Mouse (Mus musculus) sigmoid colon, adult 10 weeks (tissue): ENCODE data around the gene Znhit3. TPM values are rescaled to one million over a fixed set of nuclear protein-coding genes. Genes with fewer than 3 reads are reported as not detected.

Experiments used
- polyA plus RNA-seq: library from polyadenylated mRNA; stranded (reverse); fragments of 350-450 nt; fragmentation: Illumina TruSeq; extraction: RNeasy Lipid Tissue Mini Kit (QIAGEN cat#74804); gene quantifications from one replicate; pipeline ENCODE4 v1.2.3, GENCODE M21; 2014; ENCODE audit warnings: low read depth, low replicate concordance

Znhit3 gene
- 14.0 TPM for polyA plus RNA-seq

GRCm38 (mm10) chr11:84916053-84916702, at the start of gene Znhit3:
Znhit3 (minus strand) TSS chr11:84916366.

DNA sequence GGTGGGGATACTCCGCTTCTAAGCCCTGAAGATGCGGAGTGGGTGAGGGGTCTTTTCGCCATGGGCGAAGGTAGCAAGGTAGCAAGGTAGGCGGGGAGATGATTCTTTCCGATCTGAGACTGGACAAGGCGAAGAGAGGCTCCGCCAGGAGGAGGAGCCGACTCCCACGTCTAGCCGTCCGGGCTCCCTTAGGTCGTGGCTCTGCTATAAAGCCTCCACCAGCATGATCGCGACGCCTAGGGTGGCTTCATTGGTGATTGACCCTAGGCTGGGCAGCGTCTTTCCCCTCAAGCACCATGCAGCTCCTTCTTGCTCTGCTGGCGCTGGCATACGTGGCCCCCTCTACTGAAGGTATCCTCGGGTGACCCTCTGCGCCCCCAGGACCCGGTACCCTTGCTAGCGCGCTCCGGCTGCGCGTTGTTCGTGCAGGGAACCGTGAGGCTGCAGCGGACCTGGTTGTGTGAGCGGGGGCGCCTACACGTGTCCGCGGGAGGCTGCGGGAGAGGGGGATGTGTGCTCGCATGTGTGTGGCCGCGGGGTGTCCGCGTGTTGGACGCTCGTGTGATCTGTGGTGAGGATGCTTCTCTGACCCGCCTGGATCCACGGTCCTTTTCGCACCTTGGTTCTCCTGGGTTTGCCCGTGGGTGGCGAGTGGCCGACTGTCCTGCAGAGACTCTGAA, 41.6 kb upstream of the Znhit3 start, which contains the start of gene Car4:
Gene Car4 (plus strand): TSS at position 196 of the 680 bp plus-strand sequence.

GRCm38 (mm10) chr11:84879772-84880464, 36.2 kb downstream of the Znhit3 start, which contains the start of the genes Myo19 and Pigw:
Myo19 (plus strand) TSS chr11:84880148.
Pigw (minus strand) TSS chr11:84880285.

DNA sequence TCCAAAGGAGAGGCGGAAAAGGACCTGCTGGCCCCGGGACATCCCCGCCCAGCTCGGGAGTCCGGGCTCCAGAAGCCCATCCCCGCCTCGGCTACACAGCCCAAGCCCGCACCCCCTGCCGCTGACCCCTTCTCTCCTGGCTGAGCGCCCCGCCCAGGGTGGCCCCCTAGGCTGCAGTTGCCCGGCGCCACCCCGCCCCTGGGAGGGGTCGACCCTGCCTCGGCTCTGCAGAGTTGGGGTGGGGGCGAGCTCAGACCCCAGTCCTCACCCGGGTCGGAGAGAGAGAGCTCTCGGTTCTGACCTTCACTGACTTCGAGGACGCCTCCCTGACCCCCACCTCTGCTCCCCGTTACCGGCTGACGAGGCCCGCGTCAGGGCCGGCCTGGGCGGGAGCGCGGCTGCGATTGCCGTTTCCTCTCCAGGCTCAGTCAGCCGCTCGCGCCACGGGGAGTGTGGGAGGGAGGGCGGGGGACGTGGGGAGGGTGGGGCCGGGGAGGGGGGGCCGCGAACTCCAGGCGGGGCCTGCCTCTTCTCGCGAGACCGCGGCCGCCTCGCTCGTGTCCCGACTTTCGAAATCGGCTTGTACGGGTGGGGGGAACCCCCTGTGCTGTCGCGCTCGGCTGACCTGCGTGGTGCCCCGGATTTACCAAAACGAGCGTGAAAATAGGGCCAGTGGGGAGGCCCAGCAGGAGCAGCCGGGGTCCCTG, 45.7 kb downstream of the Znhit3 start, which contains the start of gene Ggnbp2:
Gene Ggnbp2 (minus strand): TSS at position 481 of the 707 bp plus-strand sequence.

Other genes starting within 250 kb of the Znhit3 start
- 2.9 TPM for gene Mrm1, start 96.9 kb downstream of the Znhit3 start, polyA plus RNA-seq
- gene Dhrs11, start 87.4 kb downstream of the Znhit3 start, polyA plus RNA-seq = 29.1 TPM
- 470 TPM for gene Ggnbp2, start 45.5 kb downstream of the Znhit3 start, polyA plus RNA-seq
- 19.6 TPM for gene Myo19, start 36.2 kb downstream of the Znhit3 start, polyA plus RNA-seq
- 24.3 TPM for gene Pigw, start 36.1 kb downstream of the Znhit3 start, polyA plus RNA-seq
- gene Car4, start 41.4 kb upstream of the Znhit3 start, polyA plus RNA-seq = 879 TPM
- gene Usp32, start 223.8 kb upstream of the Znhit3 start, polyA plus RNA-seq = 58.9 TPM